Mouse (Mus musculus) gastrocnemius, postnatal 36 days (tissue): ENCODE data around the gene Amot. TPM values are rescaled to one million over a fixed set of nuclear protein-coding genes. Genes with fewer than 3 reads are reported as not detected.

Source experiments
- DNase-seq, 2 experiments: peaks; one replicate each; pipeline ENCODE4 v3.0.0; 2022
- intact Hi-C: fragments of 180-260 bp; cut with DNase I; formaldehyde crosslinking; loops from one replicate; pipeline ENCODE4 v1.15.1; 2025
- total RNA-seq, 2 experiments: library from RNA; stranded (reverse); gene quantifications; 2 replicates each; pipeline ENCODE4 v1.2.3; 2021

Amot gene
- total RNA-seq, 2 experiments from 2014 or later, result 93.4 to 114 TPM

DNA sequence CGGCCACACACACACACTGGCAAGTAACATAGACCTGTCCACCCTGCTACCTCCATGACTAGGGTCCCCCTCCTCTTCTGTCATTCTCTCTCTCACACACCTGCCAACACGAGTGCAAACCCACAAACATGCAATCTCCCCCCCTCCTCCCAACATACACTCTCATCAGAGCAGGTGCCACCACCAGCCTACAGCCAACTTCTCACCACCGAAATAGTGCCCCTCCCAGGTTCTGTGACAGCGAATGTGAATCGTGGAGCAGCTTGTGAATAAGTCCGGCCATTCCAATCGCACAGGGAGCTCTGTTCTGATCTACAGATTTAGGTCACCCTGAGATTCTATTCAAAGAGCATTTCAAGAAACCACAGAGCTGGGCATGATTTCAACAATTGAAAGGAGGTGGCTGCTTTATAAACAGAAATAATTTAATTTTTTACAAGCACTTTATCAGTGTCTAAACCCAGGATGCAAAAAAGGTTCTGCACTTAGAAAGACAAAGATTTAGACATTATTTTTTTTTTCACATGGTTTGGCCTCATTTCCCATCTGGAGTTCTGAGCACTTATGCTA lies 21.4 kb downstream of the Amot start:
- no peak for DNase-seq
- intact Hi-C loops, result no loop called here

DNA sequence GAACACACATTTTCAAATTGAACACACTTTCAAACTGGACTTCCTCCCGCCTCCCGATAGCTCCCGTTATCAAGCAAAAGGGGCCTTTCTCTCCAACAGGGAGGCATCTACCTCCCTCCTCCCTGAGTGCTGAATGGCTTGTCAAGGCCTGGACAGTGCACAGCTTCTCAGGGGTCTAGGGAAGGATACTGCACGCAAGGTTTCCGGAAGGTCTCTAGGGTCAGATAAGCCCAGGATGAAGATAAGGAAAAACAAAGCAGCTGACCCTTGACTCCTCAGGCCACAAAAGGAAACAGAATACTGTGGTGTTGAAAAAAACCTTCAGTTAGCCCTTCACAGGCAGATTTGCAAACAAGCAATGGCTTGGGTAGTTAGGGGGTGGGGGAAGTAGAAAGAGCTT lies 22.6 kb downstream of the Amot start:
- DNase-seq, result no peak

DNA sequence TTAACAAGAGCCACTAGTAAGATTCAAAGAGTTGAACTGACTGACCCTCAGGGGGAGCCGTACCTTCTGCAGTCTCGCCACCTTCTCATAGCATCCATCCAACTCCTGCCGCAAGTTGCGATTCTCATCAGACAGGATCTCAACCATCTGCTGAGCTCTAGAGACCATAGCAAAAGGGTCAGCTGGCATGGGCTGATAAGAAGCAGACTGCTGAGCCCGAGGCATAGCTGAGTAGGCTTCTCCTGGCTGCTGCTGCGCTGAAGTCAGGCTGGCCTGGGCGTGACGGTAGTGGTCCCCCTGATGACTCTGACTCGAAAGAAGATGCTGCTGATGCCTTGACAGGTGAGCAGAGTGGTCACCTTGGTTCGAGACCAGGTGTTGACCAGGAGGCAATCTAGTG lies 25.0 kb downstream of the Amot start:
- intact Hi-C loops, result no loop called here
- no peak for DNase-seq

More for the DNA sequence above, 22.6 kb downstream of the Amot start:
- intact Hi-C loops, result no loop called here

DNA sequence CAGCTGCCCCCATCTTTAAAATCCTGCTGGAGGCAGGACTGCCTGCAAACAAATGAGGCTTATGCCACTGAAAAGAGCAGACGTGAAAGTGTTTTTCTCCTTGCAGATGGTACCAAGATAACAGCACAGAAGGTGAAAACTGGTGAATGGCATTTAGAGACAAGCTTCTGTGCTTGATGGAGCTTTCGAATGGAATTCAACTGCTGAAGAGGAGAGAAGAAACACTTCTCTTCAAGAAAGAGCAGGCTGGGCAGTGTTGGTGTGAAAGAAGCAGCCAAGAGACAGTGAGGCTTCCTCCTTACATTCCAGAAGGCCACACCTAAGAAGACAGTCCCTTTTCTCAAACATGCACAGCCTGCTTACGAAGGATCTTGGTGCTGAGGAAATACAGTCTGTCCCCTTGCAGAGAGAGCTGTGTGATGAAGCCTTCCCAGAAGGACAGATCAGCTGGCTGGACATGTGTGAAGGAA lies 27.2 kb downstream of the Amot start:
- intact Hi-C loops, result no loop called here
- DNase-seq, result no peak

DNA sequence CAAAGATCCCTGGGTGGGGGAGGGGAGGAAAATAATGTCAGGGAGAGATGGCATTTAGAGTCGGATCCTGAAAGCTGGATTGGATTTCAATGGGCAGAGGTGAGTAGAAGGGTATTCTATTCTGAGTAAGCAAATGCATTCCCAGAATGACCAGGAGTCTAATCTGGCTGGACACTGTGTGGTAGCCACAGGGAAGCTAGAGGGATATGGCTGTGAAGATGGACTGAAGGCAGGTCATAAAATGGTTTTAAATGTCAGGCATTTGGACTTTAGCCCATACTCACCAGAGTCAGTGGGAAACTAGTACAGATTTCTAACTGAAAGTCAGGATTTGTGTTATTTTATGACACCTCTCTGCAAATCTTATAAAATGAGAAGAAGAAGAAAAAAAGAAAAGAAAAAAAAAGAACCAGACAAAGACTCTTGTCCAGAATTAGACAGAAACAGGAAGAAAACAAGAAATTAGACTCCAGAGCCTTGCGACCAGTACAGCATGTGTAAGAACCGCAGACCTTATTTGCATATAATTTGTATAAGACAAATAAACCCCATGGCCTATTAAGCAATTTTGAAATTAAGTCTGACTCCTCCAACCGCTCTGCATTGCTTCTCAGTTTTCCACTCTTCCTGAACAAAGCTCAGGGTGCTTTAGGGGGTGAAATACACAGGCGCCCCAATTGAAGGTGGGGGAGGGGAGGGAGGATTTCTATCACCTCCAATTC lies 27.8 kb downstream of the Amot start:
- intact Hi-C loops, result no loop called here
- DNase-seq, result no peak

DNA sequence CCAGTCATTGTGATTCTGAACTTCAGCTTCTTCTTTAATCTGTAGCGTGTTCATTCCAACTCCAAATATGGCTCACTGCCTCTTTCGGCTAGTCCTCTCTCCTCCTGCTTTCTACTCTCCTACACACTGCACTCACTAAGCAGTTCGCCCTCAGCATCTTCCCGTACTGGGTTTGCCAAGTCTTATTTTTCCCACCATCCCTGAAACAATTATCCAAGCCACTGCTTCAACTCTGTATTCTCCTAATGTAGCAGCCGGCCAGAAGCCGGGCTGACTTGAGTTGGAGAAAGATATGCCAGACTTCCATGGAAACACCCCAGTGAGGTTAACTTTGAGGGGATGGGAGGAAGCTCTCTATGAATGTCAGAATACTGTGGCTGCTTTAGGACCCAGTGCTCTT lies 36.7 kb downstream of the Amot start:
- intact Hi-C loops, result no loop called here
- DNase-seq, result no peak

DNA sequence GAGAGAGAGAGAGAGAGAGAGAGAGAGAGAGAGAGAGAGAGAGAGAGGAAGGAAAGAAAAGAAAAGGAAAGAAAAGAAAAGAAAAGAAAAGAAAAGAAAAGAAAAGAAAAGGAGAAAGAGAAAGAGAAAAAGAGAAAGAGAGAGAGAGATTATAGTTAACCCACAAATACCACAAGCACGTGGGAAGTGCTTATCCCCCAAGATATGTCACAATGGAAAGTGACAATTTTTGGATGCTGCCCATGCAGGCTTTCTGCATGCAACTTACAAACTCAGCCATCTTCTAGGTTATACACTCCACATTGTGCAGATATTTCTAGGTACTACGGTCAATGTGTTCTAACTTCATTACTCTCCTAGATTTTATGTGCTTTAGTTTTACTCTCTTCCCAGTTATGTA lies 41.5 kb downstream of the Amot start:
- intact Hi-C loops, result no loop called here

DNA sequence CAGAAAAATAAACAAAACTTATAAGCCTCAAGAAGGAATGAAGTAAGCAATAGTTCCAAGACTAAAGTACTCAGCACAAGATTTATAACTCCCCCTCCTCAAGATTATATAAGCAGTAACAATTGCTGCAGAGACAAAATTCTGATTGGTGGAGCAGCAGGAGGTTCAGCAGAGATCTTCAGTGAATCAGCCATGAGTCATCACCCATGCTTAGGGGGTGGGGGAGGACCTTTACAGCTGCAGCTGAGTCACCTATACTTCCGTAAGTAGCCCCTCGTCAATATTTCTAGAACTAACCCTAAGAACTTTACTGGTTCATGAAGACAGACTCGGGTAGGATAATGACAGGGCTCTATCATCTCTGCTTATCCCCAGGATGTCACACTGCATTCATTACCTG lies 43.6 kb downstream of the Amot start:
- DNase-seq, result no peak
- intact Hi-C loops, result no loop called here

More for the DNA sequence above, 41.5 kb downstream of the Amot start:
- DNase-seq, result no peak

DNA sequence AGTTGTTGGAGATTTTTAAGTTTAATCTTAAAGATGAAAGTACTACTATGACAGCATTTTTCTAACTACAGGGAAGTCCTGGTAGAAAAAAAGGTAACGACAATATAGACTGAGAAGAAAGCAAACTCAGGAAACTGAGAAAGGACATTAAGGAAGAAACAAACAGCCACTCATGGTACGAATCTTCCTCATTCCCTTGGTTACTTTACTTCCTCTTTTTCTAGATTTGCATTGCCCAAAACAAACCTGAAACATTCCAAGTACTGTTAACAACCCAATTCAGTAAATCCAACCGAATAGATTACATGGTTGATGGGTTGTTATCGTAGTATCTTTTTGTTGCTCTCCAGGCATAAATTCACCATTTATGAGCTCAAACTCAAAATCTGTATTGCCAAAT lies 48.7 kb downstream of the Amot start:
- no peak for DNase-seq
- intact Hi-C loops, result no loop called here

DNA sequence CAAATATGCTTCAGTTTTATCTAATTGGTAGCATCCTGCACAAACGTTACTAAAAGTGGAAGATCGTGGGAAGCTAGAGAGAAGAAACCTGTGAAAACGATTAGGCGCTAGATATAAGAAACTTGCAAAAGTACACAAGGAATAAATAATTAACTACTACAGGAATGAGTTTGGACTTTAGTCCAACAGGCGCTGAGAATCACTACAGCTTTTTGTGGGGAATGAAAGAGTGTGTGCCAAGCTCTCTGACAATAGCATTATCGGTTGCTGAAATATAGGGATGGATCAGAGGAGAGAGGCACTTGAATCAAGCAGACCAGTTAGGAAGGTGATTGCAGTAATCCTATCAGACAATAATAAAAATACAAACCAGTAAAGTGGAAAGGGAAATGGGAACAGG lies 49.4 kb downstream of the Amot start:
- DNase-seq, result no peak
- intact Hi-C loops, result no loop called here

DNA sequence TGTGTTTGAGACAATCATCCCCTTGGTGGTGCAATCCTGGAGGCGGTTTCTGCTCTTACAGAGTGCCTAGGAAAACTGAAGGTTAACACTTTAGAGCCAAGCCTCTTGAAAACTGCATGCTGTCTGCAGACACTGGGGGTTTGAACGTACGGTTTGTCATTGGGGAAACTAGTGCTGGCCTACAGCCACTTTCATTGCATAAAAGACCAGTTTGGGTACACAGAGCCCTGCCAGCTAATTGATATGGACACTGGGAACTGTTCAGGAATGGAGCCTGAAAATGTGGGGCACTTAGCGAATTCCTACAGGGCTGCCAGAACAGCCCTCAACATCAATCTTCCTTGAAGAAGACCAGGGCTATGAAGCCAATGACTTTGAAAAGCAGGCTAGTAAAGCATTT lies 50.2 kb downstream of the Amot start:
- DNase-seq, result no peak
- intact Hi-C loops, result no loop called here

DNA sequence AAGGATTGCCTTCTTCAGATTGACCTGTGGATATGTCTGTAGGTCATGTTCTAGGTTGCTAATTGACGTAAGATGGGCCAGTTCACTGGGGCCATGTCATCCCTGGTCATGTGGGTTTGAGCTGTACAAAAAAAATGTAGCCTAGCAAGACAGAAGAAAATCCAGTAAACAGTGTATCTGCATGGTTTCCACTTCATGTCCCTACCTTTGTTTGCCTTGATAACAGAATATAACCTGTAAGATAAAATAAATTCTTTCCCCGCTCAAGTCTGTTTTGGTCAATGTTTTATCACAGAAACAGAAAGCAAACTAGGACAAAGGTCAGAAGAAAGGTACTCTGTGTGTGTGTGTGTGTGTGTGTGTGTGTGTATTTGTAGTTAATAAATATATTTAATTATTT lies 63.5 kb downstream of the Amot start:
- intact Hi-C loops, result no loop called here
- DNase-seq, result no peak

DNA sequence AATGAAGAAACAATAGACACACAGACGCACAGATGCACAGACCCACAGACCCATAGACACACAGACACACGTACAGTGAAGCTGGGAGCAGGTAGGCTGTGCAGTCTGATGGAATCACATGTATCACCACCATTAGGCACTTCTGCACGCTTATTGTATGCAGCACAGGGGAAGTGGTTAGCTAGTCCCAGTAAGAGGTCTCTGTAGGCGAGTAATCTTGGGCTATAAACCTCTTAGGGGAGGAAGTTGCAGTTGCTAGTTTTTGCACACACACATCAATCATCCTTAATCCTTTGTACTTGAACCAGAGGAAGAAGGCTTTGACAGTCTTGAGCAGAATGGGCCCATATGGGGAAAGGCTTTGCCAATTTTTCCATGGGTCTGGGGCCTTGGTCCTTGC lies 71.3 kb downstream of the Amot start:
- DNase-seq, result no peak
- intact Hi-C loops, result no loop called here

DNA sequence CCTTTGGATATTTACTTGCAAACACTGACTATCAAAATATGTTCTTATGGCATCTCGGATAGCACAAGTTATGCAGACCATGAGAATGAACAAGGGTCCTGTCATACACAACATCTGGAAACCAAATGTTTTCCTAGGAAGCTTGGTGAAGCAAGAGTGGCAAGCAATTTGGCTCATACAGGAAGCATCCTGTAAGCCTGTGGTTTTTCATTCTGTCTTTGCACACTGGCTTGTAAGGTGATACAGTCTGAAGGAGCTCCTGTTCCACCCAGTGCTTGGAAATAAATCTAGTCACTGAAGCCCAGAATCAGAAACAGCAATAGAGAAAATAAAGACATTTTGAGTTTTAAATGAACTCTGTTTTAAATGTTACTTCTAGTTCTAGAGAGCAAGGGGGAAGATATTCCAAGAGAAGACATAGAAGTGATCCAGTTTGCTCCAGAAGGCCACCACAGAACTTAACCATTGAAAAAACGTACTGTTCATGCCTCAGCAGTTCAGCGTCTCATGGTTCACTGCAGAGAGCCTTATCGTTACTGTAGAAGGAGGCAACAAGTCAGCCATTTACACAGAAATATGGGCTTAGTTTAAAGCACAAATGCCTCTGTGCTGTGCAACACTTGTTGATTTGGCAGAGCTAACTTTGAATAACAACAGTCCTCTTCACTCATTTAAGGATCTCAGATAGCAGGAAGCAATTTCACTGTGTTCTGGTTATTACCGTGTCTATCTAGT lies 74.0 kb downstream of the Amot start:
- no peak for DNase-seq

DNA sequence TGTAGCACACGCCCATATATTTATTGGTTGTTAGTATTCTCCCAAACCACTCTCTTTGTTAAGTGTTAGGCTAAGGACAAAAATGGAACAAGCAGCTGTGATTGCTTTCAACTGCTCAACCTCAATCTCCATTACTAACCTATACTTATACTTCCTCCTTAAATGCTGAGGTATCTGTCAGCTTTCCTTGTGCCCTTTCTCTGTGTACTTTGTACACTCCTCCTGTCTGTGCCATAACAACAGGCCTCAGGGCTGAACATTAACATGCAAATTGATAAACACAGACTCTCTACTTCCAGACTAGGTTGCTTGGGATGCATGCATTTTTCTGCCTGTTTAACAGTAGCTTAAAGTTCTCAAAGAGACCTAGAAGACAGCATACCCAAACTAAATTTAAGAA lies 76.2 kb downstream of the Amot start:
- intact Hi-C loops, result no loop called here
- DNase-seq, result no peak

More for the DNA sequence above, 74.0 kb downstream of the Amot start:
- intact Hi-C loops, result no loop called here

DNA sequence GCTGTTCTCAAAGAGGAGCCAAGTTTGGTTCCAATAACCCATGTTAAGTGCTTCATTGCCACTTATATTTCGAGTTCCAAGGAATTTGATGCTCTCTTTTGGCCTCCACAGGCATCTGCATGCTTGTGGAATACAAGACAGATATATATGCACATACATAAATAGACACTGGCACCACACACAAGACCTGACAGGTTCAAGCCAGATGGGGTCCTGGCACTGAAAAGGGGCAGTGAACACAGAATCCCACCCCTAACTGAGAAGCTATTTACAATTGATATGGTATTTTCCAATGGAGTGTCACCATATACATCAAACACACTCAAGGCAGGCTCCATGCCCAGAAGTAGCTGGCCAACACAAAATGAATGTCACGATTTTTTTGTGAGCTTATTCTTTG lies 81.0 kb downstream of the Amot start:
- intact Hi-C loops, result no loop called here
- no peak for DNase-seq

DNA sequence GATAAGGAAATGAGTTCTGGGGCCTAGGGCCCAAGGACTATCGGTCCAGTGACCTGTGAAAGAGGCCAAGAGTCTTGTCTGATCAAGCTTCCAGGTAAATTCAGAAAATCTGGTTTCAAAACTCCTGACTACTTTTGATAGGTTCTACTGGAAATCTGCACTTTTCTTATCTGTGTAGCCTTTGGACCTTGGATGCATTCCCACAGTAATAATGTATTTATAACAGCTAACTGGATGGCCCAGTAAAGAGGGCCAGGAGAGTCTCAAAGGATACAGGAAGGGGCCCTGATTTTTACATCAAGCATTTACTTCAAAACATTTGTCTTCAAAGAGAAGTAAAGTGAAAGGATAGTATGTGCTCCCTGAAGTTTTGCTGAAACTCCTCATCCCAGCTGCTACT lies 90.7 kb downstream of the Amot start:
- DNase-seq, result no peak
- intact Hi-C loops, result no loop called here

DNA sequence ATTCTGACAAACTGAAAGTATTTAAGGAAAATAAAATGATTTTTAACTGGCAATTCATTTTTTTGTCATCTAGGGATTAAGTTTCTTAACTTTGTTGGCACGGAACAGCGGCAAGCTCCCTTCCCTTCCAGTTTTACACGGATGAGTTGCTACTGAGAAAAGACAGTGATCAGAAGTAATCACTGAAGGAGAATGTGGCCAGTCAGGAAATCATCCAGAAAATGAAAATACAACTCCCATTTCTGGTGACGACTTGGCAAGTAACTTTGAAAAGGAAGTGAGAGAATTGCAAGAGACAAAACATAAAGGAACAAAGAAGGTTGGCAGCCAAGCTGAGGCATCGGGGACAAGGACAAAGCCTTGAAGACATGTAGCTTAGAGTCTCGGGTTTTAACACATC lies 93.6 kb downstream of the Amot start:
- intact Hi-C loops, result no loop called here
- DNase-seq, result no peak

DNA sequence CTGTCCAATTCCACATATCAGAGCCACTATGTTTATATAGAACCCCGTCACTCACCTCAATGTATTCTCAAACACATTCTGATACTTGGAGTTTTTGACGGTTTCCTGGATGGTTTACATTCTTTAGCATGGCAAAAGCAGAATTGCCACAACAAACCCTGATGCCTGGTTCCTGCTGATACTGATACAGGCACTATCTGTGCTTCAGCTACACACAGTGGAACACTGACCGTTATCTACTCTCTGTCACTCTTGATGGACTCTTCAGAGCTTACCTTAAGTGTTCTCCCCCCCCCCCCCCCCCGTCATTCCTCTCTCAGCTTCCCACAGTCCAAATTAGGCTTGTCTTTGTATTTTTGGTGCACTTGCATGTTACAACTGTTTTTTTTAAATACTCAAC lies 98.9 kb downstream of the Amot start:
- DNase-seq, result no peak
- intact Hi-C loops, result no loop called here

DNA sequence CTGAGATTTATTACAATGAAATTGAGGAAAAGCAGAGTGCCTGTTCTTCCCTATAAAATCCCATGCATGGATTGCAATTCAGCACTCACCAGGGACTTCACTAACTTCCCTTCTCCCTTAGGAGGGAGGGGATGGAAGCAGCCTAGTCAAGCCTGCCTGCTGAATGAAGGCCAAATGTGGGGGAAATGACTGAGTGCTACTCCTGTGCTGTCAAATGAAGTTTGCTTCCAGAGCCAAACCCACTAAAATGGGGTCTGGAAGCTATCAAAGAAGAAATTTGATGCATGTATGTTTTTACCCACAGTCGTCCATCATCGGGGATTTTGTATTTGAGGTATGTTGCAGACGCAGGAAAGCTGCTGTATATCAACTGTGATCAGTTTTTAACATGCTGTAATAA lies 103.1 kb downstream of the Amot start:
- DNase-seq, result no peak
- intact Hi-C loops, result no loop called here

DNA sequence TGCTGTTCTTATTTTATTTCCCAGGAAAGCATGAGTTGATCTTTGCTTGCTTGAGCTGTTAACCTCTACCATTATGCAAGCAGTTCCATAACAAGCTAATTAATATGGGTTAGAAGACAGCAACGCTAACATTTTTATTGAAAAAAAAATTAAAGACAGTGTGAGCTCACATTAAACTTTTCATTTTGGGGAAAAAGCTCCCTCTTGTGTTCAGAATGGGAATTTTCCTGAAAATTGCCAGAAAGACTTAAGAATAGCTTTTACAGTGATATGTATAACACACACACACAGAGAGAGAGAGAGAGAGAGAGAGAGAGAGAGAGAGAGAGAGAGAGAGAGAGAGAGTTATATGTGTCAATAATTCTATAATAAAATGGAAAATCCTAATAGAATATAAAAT lies 105.7 kb downstream of the Amot start:
- no peak for DNase-seq
- intact Hi-C loops, result no loop called here
